Comparison of ENCODE assay signal across 13 mouse cellular contexts in the genomic region with DNA sequence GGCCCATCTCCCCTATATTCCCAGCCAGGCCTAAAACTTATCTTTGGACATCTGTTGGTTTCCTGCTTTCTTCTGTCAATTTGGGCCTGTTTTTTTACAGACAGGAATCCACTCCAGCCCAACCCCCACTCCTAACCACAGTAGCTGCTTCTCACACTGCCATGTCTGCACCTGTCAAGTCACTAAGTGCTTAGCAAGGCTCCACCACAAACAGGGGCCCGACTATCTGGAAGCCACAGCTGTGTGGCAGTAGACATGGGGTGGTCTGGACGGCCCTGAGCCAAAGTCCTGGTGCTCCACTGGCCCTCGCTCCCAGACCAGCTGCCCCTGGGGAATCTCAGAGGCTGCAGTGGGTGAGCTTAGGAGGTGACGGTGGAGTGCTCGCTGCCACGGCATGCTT. TPM values are rescaled to one million over a fixed set of nuclear protein-coding genes. Genes with fewer than 3 reads are reported as not detected.
A peak's percentile ranks its signal among the peaks of the same experiment; 100 is the strongest.
DNase-seq lines count a peak whose midpoint lies in the region; ATAC-seq and TF ChIP-seq lines count a peak whose summit lies in the region.
"Had no signal": no experiment of that assay in that cellular context is flagged by ENCODE, and none has a peak within 500 bp of the region (broad histone marks: within the 10 kb centered on the region; RNA-seq: fewer than 3 reads in every experiment).

No protein-coding gene starts in this region.

- H3K4me2 ChIP-seq in heart, embryonic 16.5 days (ENCODE audit: low read depth, low read length), result no peak overlapping the region
- H3K4me2 ChIP-seq in stomach, embryonic 15.5 days, result no peak overlapping the region
- H3K4me2 ChIP-seq in midbrain, embryonic 15.5 days, result no peak overlapping the region
- H3K4me2 ChIP-seq: neural tube, embryonic 12.5 days had no signal

- DNase-seq in heart, postnatal 4 days, result no peak
- DNase-seq in frontal cortex, postnatal 25 days (ENCODE audit: low spot score in 2 of 2), result no peak
- DNase-seq in frontal cortex, postnatal 10 days (ENCODE audit: low spot score in 2 of 2), result no peak
- DNase-seq: cerebellum, postnatal 14 days had no signal

- no peak for TF ChIP-seq CTCF in E14TG2a.4 (conservative IDR thresholded peaks at IDR 0.05; ENCODE audit: low read length)

- no peak overlapping the region for H3K9ac ChIP-seq in heart, embryonic 16.5 days (ENCODE audit: low read length)
- no peak overlapping the region for H3K9ac ChIP-seq in stomach, embryonic 15.5 days
- no peak overlapping the region for H3K9ac ChIP-seq in midbrain, embryonic 15.5 days
- H3K9ac ChIP-seq: neural tube, embryonic 12.5 days had no signal

- peak overlapping the region; percentile 43 for H3K27ac ChIP-seq in heart, embryonic 16.5 days (ENCODE audit: low read length)
- peak overlapping the region; percentile 26; the same call in 1 of the 2 replicates for H3K27ac ChIP-seq in stomach, embryonic 15.5 days
- H3K27ac ChIP-seq in midbrain, embryonic 15.5 days, result no peak overlapping the region
- H3K27ac ChIP-seq: neural tube, embryonic 12.5 days had no signal

- peak; percentile 70 for ATAC-seq in heart, embryonic 16.5 days (replicated peaks; ENCODE audit: extremely low read depth, insufficient read depth, low FRiP score)
- peak; percentile 73 to 74 for ATAC-seq in hematopoietic stem cell, adult 5-6 weeks (replicated peaks in 1 of 2; ENCODE audit: insufficient read depth in 1 of 2, low FRiP score in 2 of 2, low TSS enrichment in 1 of 2, low read depth in 1 of 2, poor library complexity in 2 of 2, severe bottlenecking in 2 of 2)
- no peak for ATAC-seq in stomach, embryonic 15.5 days (ENCODE audit: insufficient read depth, low FRiP score, low read depth)
- ATAC-seq in midbrain, embryonic 15.5 days (replicated peaks), result no peak

- peaks cover 9% of the 10 kb centered on the region; the same call in 1 of the 2 replicates for H3K4me1 ChIP-seq in heart, embryonic 16.5 days (ENCODE audit: control insufficient read depth, insufficient read depth, low read length)
- peaks cover 79% of the 10 kb centered on the region for H3K4me1 ChIP-seq in E14TG2a.4 (replicated peaks; ENCODE audit: low read depth, low read length)
- H3K4me1 ChIP-seq in stomach, embryonic 15.5 days, result 0 out of 2 replicates have a peak, but pooled peaks cover 26% of the 10 kb centered on the region
- no peaks in the 10 kb centered on the region for H3K4me1 ChIP-seq in midbrain, embryonic 15.5 days
- H3K4me1 ChIP-seq: neural tube, embryonic 12.5 days had no signal

- no peaks in the 10 kb centered on the region for H3K27me3 ChIP-seq in heart, embryonic 16.5 days (ENCODE audit: control insufficient read depth, insufficient read depth, low read length)
- no peaks in the 10 kb centered on the region for H3K27me3 ChIP-seq in E14TG2a.4 (ENCODE audit: insufficient read depth, low read length)
- no peaks in the 10 kb centered on the region for H3K27me3 ChIP-seq in stomach, embryonic 15.5 days (replicated peaks)
- H3K27me3 ChIP-seq in midbrain, embryonic 15.5 days (replicated peaks), result no peaks in the 10 kb centered on the region
- H3K27me3 ChIP-seq: neural tube, embryonic 12.5 days had no signal

- no peak overlapping the region for H3K4me3 ChIP-seq in heart, embryonic 16.5 days (ENCODE audit: low read length)
- H3K4me3 ChIP-seq in E14TG2a.4 (replicated peaks; ENCODE audit: low read length), result peak overlapping the region; percentile 20; the same call in 1 of the 2 replicates
- no peak overlapping the region for H3K4me3 ChIP-seq in stomach, embryonic 15.5 days (replicated peaks)
- H3K4me3 ChIP-seq in midbrain, embryonic 15.5 days, result no peak overlapping the region
- H3K4me3 ChIP-seq: neural tube, embryonic 12.5 days had no signal

- WGBS in heart, embryonic 16.5 days, result 42% methylated on average over 6 of the region's 6 CpGs
- WGBS in stomach, embryonic 15.5 days, result 63% methylated on average over 6 of the region's 6 CpGs
- WGBS in midbrain, embryonic 15.5 days, result 85% methylated on average over 6 of the region's 6 CpGs

- peaks cover 17% of the 10 kb centered on the region for H3K36me3 ChIP-seq in heart, embryonic 16.5 days (ENCODE audit: control insufficient read depth, insufficient read depth)
- peaks cover 51% of the 10 kb centered on the region for H3K36me3 ChIP-seq in E14TG2a.4 (ENCODE audit: insufficient read depth, low read length)
- H3K36me3 ChIP-seq in stomach, embryonic 15.5 days, result peaks cover 31% of the 10 kb centered on the region; the same call in 1 of the 2 replicates
- peaks cover 6% of the 10 kb centered on the region; the same call in 1 of the 2 replicates for H3K36me3 ChIP-seq in midbrain, embryonic 15.5 days (replicated peaks)

- H3K9me3 ChIP-seq in heart, embryonic 16.5 days (replicated peaks; ENCODE audit: control insufficient read depth, low read length), result no peaks in the 10 kb centered on the region
- peaks cover 15% of the 10 kb centered on the region for H3K9me3 ChIP-seq in E14TG2a.4 (ENCODE audit: low read length)
- no peaks in the 10 kb centered on the region for H3K9me3 ChIP-seq in stomach, embryonic 15.5 days
- no peaks in the 10 kb centered on the region for H3K9me3 ChIP-seq in midbrain, embryonic 15.5 days
- H3K9me3 ChIP-seq: neural tube, embryonic 12.5 days had no signal

RNA-seq across cellular contexts. Expression of gene Nccrp1, which starts 10.7 kb away (rescaled TPM):
- polyA plus RNA-seq in heart, embryonic 16.5 days (2015; fragmentation: Nextera tagmentation; extraction: Ambion mirVana), result not detected in 2 replicates
- not detected for total RNA-seq in heart, postnatal 4 days (2021)
- not detected in 2 replicates for total RNA-seq in hematopoietic stem cell, adult 5-6 weeks (2017)
- polyA plus RNA-seq in stomach, embryonic 15.5 days (2015; fragmentation: Nextera tagmentation; extraction: Ambion mirVana), result 2.4 and 6.1 TPM in 2 replicates
- 0.14 and 0.18 TPM in 2 replicates for polyA plus RNA-seq in midbrain, embryonic 15.5 days (2015; fragmentation: Nextera tagmentation; extraction: Ambion mirVana)
- total RNA-seq: adrenal gland, postnatal 25 days had no signal
- polyA plus RNA-seq: neural tube, embryonic 12.5 days; stomach, embryonic 14.5 days had no signal

RNA-seq across cellular contexts. Expression of gene Sycn, which starts 17.0 kb away (rescaled TPM):
- polyA plus RNA-seq in heart, embryonic 16.5 days (2015; fragmentation: Nextera tagmentation; extraction: Ambion mirVana), result not detected in 2 replicates
- total RNA-seq in heart, postnatal 4 days (2021), result not detected
- not detected in 2 replicates for total RNA-seq in hematopoietic stem cell, adult 5-6 weeks (2017)
- 103 and 114 TPM in 2 replicates for polyA plus RNA-seq in stomach, embryonic 15.5 days (2015; fragmentation: Nextera tagmentation; extraction: Ambion mirVana)
- not detected in 2 replicates for polyA plus RNA-seq in midbrain, embryonic 15.5 days (2015; fragmentation: Nextera tagmentation; extraction: Ambion mirVana)
- total RNA-seq: adrenal gland, postnatal 25 days; left cerebral cortex, postnatal 25 days had no signal
- polyA plus RNA-seq: neural tube, embryonic 12.5 days had no signal

RNA-seq across cellular contexts. Expression of gene Ifnl3, which starts 35.1 kb away (rescaled TPM):
- not detected in 2 replicates for polyA plus RNA-seq in heart, embryonic 16.5 days (2015; fragmentation: Nextera tagmentation; extraction: Ambion mirVana)
- total RNA-seq in heart, postnatal 4 days (2021), result not detected
- total RNA-seq in hematopoietic stem cell, adult 5-6 weeks (2017), result not detected in 2 replicates
- polyA plus RNA-seq in stomach, embryonic 15.5 days (2015; fragmentation: Nextera tagmentation; extraction: Ambion mirVana), result not detected in 2 replicates
- not detected in 2 replicates for polyA plus RNA-seq in midbrain, embryonic 15.5 days (2015; fragmentation: Nextera tagmentation; extraction: Ambion mirVana)
- total RNA-seq: adrenal gland, postnatal 25 days; left cerebral cortex, postnatal 25 days had no signal
- polyA plus RNA-seq: neural tube, embryonic 12.5 days; stomach, embryonic 14.5 days had no signal

RNA-seq across cellular contexts. Expression of gene Samd4b, which starts 40.2 kb away (rescaled TPM):
- 16.0 and 20.6 TPM in 2 replicates for polyA plus RNA-seq in heart, embryonic 16.5 days (2015; fragmentation: Nextera tagmentation; extraction: Ambion mirVana)
- 10 to 100 TPM; 49.2 to 50.5 TPM for total RNA-seq in heart, postnatal 4 days (2021)
- 5.2 and 6.3 TPM in 2 replicates for total RNA-seq in hematopoietic stem cell, adult 5-6 weeks (2017)
- 18.5 and 22.1 TPM in 2 replicates for polyA plus RNA-seq in stomach, embryonic 15.5 days (2015; fragmentation: Nextera tagmentation; extraction: Ambion mirVana)
- polyA plus RNA-seq in midbrain, embryonic 15.5 days (2015; fragmentation: Nextera tagmentation; extraction: Ambion mirVana), result 22.8 and 24.8 TPM in 2 replicates

RNA-seq across cellular contexts. Expression of gene Pak4, which starts 40.3 kb away (rescaled TPM):
- polyA plus RNA-seq in heart, embryonic 16.5 days (2015; fragmentation: Nextera tagmentation; extraction: Ambion mirVana), result 25.1 and 30.0 TPM in 2 replicates
- total RNA-seq in heart, postnatal 4 days (2021), result 10 to 100 TPM; 21.6 to 22.1 TPM
- 7.0 and 10.4 TPM in 2 replicates for total RNA-seq in hematopoietic stem cell, adult 5-6 weeks (2017)
- 50.2 and 56.0 TPM in 2 replicates for polyA plus RNA-seq in stomach, embryonic 15.5 days (2015; fragmentation: Nextera tagmentation; extraction: Ambion mirVana)
- polyA plus RNA-seq in midbrain, embryonic 15.5 days (2015; fragmentation: Nextera tagmentation; extraction: Ambion mirVana), result 20.9 and 21.6 TPM in 2 replicates

Comparison
In these comparisons a context has a peak if more than half of its experiments do, and no peak if none do; other contexts are left out.
1. ATAC-seq: peak in heart, embryonic 16.5 days (single experiment) and hematopoietic stem cell, adult 5-6 weeks (2 of 2); none in stomach, embryonic 15.5 days (single experiment) and midbrain, embryonic 15.5 days (single experiment).
2. RNA of gene Sycn, which starts 17.0 kb away (polyA plus RNA-seq): 103 to 114 TPM in stomach, embryonic 15.5 days; not detected in heart, embryonic 16.5 days and not detected in midbrain, embryonic 15.5 days; every median in the first group is over 100 times any median in the second.